Mouse (Mus musculus) embryonic fibroblast, embryonic 13.5 days (primary cell): ENCODE data around the gene Upk1a.

Experiments
- CTCF ChIP-seq: IDR thresholded peaks from 2 replicates; pipeline ENCODE4 v1.5.1; 2011; ENCODE audit warnings: mild to moderate bottlenecking, control low read depth, low read length, moderate library complexity, borderline replicate concordance; ENCODE audit not compliant: insufficient read depth
- POLR2A ChIP-seq: IDR thresholded peaks from 2 replicates; pipeline ENCODE4 v1.6.1; 2011; ENCODE audit warnings: low read depth, mild to moderate bottlenecking, control low read depth, low read length, moderate library complexity

- no peak for TF ChIP-seq CTCF
- no peak for TF ChIP-seq POLR2A
These were observed 1.8 kb upstream of the Upk1a start for GRCm38 (mm10) chr7:30614454-30614853.
